Mouse (Mus musculus) cerebellum, postnatal 4 days (tissue): ENCODE results near the gene Taf1b.

Experiments used
- DNase-seq, 2 experiments: peaks; one replicate each; pipeline ENCODE4 v3.0.0; 2022; ENCODE audit warnings: low spot score in 2 of 2, mixed read lengths in 1 of 2

Gene Taf1b

DNA sequence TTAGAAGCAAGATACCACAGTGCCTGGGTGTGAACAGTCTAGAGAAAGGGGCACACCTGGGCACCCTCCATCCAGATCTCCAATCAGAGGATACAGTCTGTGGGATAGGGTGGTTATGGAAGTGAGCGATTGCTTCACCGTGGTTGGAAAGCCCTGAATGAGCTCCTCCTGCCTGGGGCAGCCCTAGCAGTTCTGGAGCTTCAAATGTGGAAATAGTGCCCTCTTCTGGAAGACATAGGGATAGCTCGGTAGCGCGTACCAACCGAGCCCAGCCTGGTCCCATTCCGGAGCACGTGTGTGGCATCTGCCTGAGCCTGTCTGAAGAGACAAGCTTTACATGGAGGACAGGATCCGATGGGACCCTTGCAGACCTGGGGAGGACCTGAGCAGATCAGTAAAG, 102.6 kb downstream of the Taf1b start:
- peak; percentile 56 to 76 for DNase-seq

DNA sequence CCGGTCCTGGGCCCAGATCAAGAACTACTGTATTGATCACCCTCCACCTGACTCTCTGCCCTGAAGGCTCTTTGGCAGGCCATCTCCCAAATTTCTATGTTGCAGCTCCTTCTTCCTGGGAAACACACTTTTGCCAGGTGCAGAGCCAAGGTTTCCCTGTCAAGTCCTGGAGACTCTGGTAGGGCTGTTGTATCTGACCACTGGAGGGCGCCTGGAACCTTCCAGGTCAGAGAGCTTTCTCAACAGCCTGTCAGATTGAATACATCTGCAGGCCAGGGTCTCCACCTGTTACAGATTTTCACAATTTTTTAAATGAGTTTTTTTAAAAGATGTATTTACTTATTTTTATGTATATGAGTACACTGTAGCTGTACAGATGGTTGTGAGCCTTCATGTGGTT, 105.1 kb downstream of the Taf1b start:
- DNase-seq: peak; percentile 60 to 76

DNA sequence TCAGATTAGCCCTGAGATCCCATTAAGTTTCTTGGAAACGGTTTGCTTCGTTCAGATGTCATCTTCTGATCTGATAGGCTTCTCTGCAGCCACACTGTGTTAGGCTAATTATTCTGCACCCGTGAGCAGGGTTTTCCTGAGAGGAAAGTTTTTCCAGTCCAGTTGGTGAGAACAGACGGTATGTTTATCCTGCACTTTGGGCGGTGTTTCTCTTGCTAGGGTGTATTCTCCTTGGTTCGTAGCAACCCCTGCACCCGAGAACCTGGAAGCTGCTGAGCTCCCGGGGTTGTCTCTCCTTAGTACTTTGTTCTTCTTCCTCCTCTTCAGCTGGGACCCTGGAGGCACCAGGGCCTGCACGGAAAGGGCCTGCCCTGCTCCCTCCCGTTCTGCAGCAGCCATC, 108.0 kb downstream of the Taf1b start:
- DNase-seq: no peak
